Mouse (Mus musculus): Measurements from ENCODE around the gene Smg1. TPM values are rescaled to one million over a fixed set of nuclear protein-coding genes. Genes with fewer than 3 reads are reported as not detected.
A peak's percentile ranks its signal among the peaks of the same experiment; 100 is the strongest.

Gene Smg1
- 10 to 100 TPM; 27.1 to 36.2 TPM for total RNA-seq (2021)
- long read RNA-seq, experiment 1, partial matches to known transcripts = 2 of 2 reads
- long read RNA-seq, experiment 1, other reads (novel, unspliced or antisense) = 0 of 2 reads
- long read RNA-seq, experiment 2, partial matches to known transcripts = 1 of 3 reads
- long read RNA-seq, experiment 2, other reads (novel, unspliced or antisense) = 2 of 3 reads

- peak; percentile 97 for DNase-seq
Measured at GRCm38 (mm10) chr7:118243453-118244385, at the start of gene Smg1. TSS of gene Smg1 (minus strand) at chr7:118243670.

- DNase-seq = no peak
Measured at GRCm38 (mm10) chr7:118283186-118283585, 39.7 kb upstream of the Smg1 start.

- DNase-seq = no peak
Measured at GRCm38 (mm10) chr7:118282543-118282942, 39.1 kb upstream of the Smg1 start.

GRCm38 (mm10) chr7:118279521-118279920 lies 36.1 kb upstream of the Smg1 start:
- no peak for DNase-seq

- no peak for DNase-seq
Measured at GRCm38 (mm10) chr7:118277335-118277910, 34.0 kb upstream of the Smg1 start.

GRCm38 (mm10) chr7:118276684-118277334 lies 33.3 kb upstream of the Smg1 start:
- DNase-seq = no peak

- no peak for DNase-seq
Measured at GRCm38 (mm10) chr7:118275265-118275664, 31.8 kb upstream of the Smg1 start.

GRCm38 (mm10) chr7:118274851-118275250 lies 31.4 kb upstream of the Smg1 start:
- DNase-seq = no peak

GRCm38 (mm10) chr7:118274169-118274568 lies 30.7 kb upstream of the Smg1 start:
- DNase-seq = no peak

- DNase-seq = peak; percentile 15
Measured at GRCm38 (mm10) chr7:118266099-118266498, 22.6 kb upstream of the Smg1 start.

- DNase-seq = no peak
Measured at GRCm38 (mm10) chr7:118263606-118264005, 20.1 kb upstream of the Smg1 start.

GRCm38 (mm10) chr7:118262409-118262808 lies 18.9 kb upstream of the Smg1 start:
- DNase-seq = no peak

- DNase-seq = no peak
Measured at GRCm38 (mm10) chr7:118259676-118260305, 16.3 kb upstream of the Smg1 start.

- no peak for DNase-seq
Measured at GRCm38 (mm10) chr7:118258451-118258850, 15.0 kb upstream of the Smg1 start.

- DNase-seq = no peak
Measured at GRCm38 (mm10) chr7:118256740-118257139, 13.3 kb upstream of the Smg1 start.

- DNase-seq = peak; percentile 40
Measured at GRCm38 (mm10) chr7:118254460-118254859, 11.0 kb upstream of the Smg1 start.

GRCm38 (mm10) chr7:118254015-118254414 lies 10.5 kb upstream of the Smg1 start:
- no peak for DNase-seq

GRCm38 (mm10) chr7:118252979-118253378 lies 9.5 kb upstream of the Smg1 start:
- no peak for DNase-seq

- DNase-seq = peak; percentile 15
Measured at GRCm38 (mm10) chr7:118252349-118252748, 8.9 kb upstream of the Smg1 start.

GRCm38 (mm10) chr7:118251392-118252170 lies 8.1 kb upstream of the Smg1 start:
- DNase-seq = no peak

- DNase-seq = no peak
Measured at GRCm38 (mm10) chr7:118250482-118251160, 7.2 kb upstream of the Smg1 start.
